Mouse (Mus musculus) CH12.LX (cell line): ENCODE measurements at regions not wholly inside any gene's neighbourhood (a gene's known extent, or its start where the extent isn't known, plus 50 kb on each side); places are given as distances from the start of the nearest gene placed in this dataset.

Experiments used
- DNase-seq: peaks from one replicate; pipeline ENCODE4 v3.0.0-alpha.2; 2013; ENCODE audit errors: extremely low read depth
- H3K27ac ChIP-seq: 2 replicates; pipeline ENCODE4 v1.5.1; 2012; ENCODE audit warnings: low read depth, mild to moderate bottlenecking, control low read depth, moderate library complexity; ENCODE audit not compliant: insufficient read depth
- H3K27me3 ChIP-seq: replicated peaks from 2 replicates; pipeline ENCODE3; 2012; ENCODE audit warnings: inconsistent platforms
- H3K36me3 ChIP-seq, 2 experiments: replicated peaks in 1 of 2; 2 replicates each; pipeline versions ENCODE3 to v1.6.1; 2012; ENCODE audit warnings: inconsistent platforms in 1 of 2, low read length in 1 of 2, mild to moderate bottlenecking in 1 of 2, mixed read lengths in 1 of 2, moderate library complexity in 1 of 2; ENCODE audit not compliant: control insufficient read depth in 1 of 2, insufficient read depth in 1 of 2
- H3K4me1 ChIP-seq, 2 experiments: 2 replicates each; pipeline ENCODE4 v1.6.1; 2012; ENCODE audit warnings: inconsistent platforms in 1 of 2, moderate library complexity in 1 of 2; ENCODE audit not compliant: insufficient read depth in 2 of 2, control insufficient read depth in 1 of 2
- H3K4me2 ChIP-seq: 2 replicates; pipeline ENCODE4 v1.6.1; 2012; ENCODE audit warnings: low read depth, mild to moderate bottlenecking, control low read depth; ENCODE audit not compliant: poor library complexity, insufficient read depth, severe bottlenecking
- H3K4me3 ChIP-seq, 3 experiments: fragments of 150-350 bp in 1 of 3; sonication (generic) in 1 of 3; replicated peaks in 1 of 3; 2 replicates each; pipeline versions ENCODE3 to v1.5.1; 2011 to 2012; ENCODE audit warnings: low read depth in 2 of 3, low read length in 2 of 3, mild to moderate bottlenecking in 2 of 3, moderate library complexity in 2 of 3, control low read depth in 1 of 3, improper control_type of control experiment in 1 of 3, inconsistent platforms in 1 of 3, mixed read lengths in 1 of 3; ENCODE audit not compliant: poor library complexity in 1 of 3
- H3K79me2 ChIP-seq: replicated peaks from 2 replicates; pipeline ENCODE4 v1.6.1; 2012; ENCODE audit warnings: mild to moderate bottlenecking, moderate library complexity; ENCODE audit not compliant: control insufficient read depth, poor library complexity, insufficient read depth, severe bottlenecking; ENCODE audit errors: extremely low read depth
- H3K9ac ChIP-seq: 2 replicates; pipeline ENCODE4 v1.6.1; 2012; ENCODE audit warnings: low read depth, mild to moderate bottlenecking, control low read depth, moderate library complexity; ENCODE audit not compliant: insufficient read depth
- H3K9me3 ChIP-seq: replicated peaks from 2 replicates; pipeline ENCODE3; 2012; ENCODE audit warnings: low read length, inconsistent platforms, mixed read lengths
- BHLHE40 ChIP-seq: IDR thresholded peaks from 2 replicates; pipeline ENCODE4 v1.6.1; 2011; ENCODE audit warnings: mild to moderate bottlenecking, low read depth, low read length, improper control_type of control experiment
- CHD2 ChIP-seq: IDR thresholded peaks from 2 replicates; pipeline ENCODE4 v1.6.1; 2011; ENCODE audit warnings: low read length, improper control_type of control experiment
- CTCF ChIP-seq, 2 experiments: IDR thresholded peaks in 1 of 2; conservative IDR thresholded peaks in 1 of 2; 2 replicates each; pipeline ENCODE4 v1.5.1; 2011 to 2012; ENCODE audit warnings: low read depth in 2 of 2, low read length in 2 of 2, improper control_type of control experiment in 1 of 2, inconsistent platforms in 1 of 2, mild to moderate bottlenecking in 1 of 2, moderate library complexity in 1 of 2
- EP300 ChIP-seq: IDR thresholded peaks from 2 replicates; pipeline ENCODE4 v1.6.1; 2011; ENCODE audit warnings: low read length, improper control_type of control experiment
- ETS1 ChIP-seq: conservative IDR thresholded peaks from 2 replicates; pipeline ENCODE4 v1.6.1; 2012; ENCODE audit warnings: low read depth, mild to moderate bottlenecking, inconsistent platforms, low read length, improper control_type of control experiment, moderate library complexity
- HCFC1 ChIP-seq: IDR thresholded peaks from 2 replicates; pipeline ENCODE4 v1.6.1; 2012; ENCODE audit warnings: low read depth, mild to moderate bottlenecking, inconsistent platforms, low read length, improper control_type of control experiment
- IRF4 ChIP-seq: IDR thresholded peaks from 2 replicates; pipeline ENCODE4 v1.6.1; 2014; ENCODE audit warnings: low read depth, mild to moderate bottlenecking, inconsistent platforms, low read length, improper control_type of control experiment
- JUND ChIP-seq: conservative IDR thresholded peaks from 2 replicates; pipeline ENCODE4 v1.6.1; 2011; ENCODE audit warnings: low read depth, low read length, improper control_type of control experiment
- MAFK ChIP-seq: IDR thresholded peaks from 2 replicates; pipeline ENCODE4 v1.6.1; 2011; ENCODE audit warnings: low read length, improper control_type of control experiment; ENCODE audit not compliant: insufficient replicate concordance
- MAX ChIP-seq: IDR thresholded peaks from 2 replicates; pipeline ENCODE4 v1.6.1; 2011; ENCODE audit warnings: low read length, improper control_type of control experiment
- MAZ ChIP-seq: IDR thresholded peaks from 2 replicates; pipeline ENCODE4 v1.6.1; 2012; ENCODE audit warnings: low read depth, mild to moderate bottlenecking, inconsistent platforms, low read length, improper control_type of control experiment, moderate library complexity
- MXI1 ChIP-seq: IDR thresholded peaks from 2 replicates; pipeline ENCODE4 v1.6.1; 2011; ENCODE audit warnings: mild to moderate bottlenecking, low read depth, low read length, improper control_type of control experiment
- MYC ChIP-seq: IDR thresholded peaks from 2 replicates; pipeline ENCODE4 v1.6.1; 2011; ENCODE audit warnings: low read depth, mild to moderate bottlenecking, improper control_type of control experiment, low read length
- NELFE ChIP-seq: IDR thresholded peaks from 2 replicates; pipeline ENCODE4 v1.6.1; 2011; ENCODE audit warnings: low read depth, low read length, improper control_type of control experiment
- NRF1 ChIP-seq: IDR thresholded peaks from 2 replicates; pipeline ENCODE4 v1.6.1; 2014; ENCODE audit warnings: low read depth, mild to moderate bottlenecking, inconsistent platforms, low read length, improper control_type of control experiment, moderate library complexity
- PAX5 ChIP-seq: IDR thresholded peaks from 2 replicates; pipeline ENCODE4 v1.6.1; 2012; ENCODE audit warnings: low read length, inconsistent platforms, mixed read lengths
- RAD21 ChIP-seq: IDR thresholded peaks from 2 replicates; pipeline ENCODE4 v1.6.1; 2011; ENCODE audit warnings: low read depth, mild to moderate bottlenecking, low read length, improper control_type of control experiment, moderate library complexity
- RCOR1 ChIP-seq: conservative IDR thresholded peaks from 2 replicates; pipeline ENCODE4 v1.6.1; 2012; ENCODE audit warnings: low read depth, mild to moderate bottlenecking, inconsistent platforms, low read length, improper control_type of control experiment
- SIN3A ChIP-seq: IDR thresholded peaks from 2 replicates; pipeline ENCODE4 v1.6.1; 2012; ENCODE audit warnings: low read length, improper control_type of control experiment, inconsistent platforms
- SMC3 ChIP-seq: IDR thresholded peaks from 2 replicates; pipeline ENCODE4 v1.6.1; 2011; ENCODE audit warnings: low read depth, low read length, improper control_type of control experiment
- TBP ChIP-seq: conservative IDR thresholded peaks from 2 replicates; pipeline ENCODE4 v1.6.1; 2011; ENCODE audit warnings: low read depth, low read length, improper control_type of control experiment
- TCF12 ChIP-seq: IDR thresholded peaks from 2 replicates; pipeline ENCODE4 v1.6.1; 2014; ENCODE audit warnings: low read depth, mild to moderate bottlenecking, inconsistent platforms, low read length, improper control_type of control experiment
- USF2 ChIP-seq: conservative IDR thresholded peaks from 2 replicates; pipeline ENCODE4 v1.6.1; 2011; ENCODE audit warnings: low read depth, low read length, improper control_type of control experiment
- ZMIZ1 ChIP-seq: IDR thresholded peaks from 2 replicates; pipeline ENCODE4 v1.6.1; 2012; ENCODE audit warnings: low read depth, mild to moderate bottlenecking, inconsistent platforms, low read length, improper control_type of control experiment
- ZNF384 ChIP-seq: IDR thresholded peaks from 2 replicates; pipeline ENCODE4 v1.6.1; 2012; ENCODE audit warnings: low read depth, low read length, improper control_type of control experiment, inconsistent platforms
- dilution Hi-C: fragments of 300-500 bp; cut with MboI; formaldehyde crosslinking; loops from 2 replicates; pipeline ENCODE4 v1.14.3; 2020; ENCODE audit warnings: low sequenced_read_pairs; ENCODE audit not compliant: extremely low pct_unique_long_range_greater_than_20kb, extremely low pct_ligation_motif_present
- in situ Hi-C: fragments of 300-500 bp; cut with MboI; formaldehyde crosslinking; loops from 3 replicates; pipeline ENCODE4 v1.14.3; 2019; ENCODE audit warnings: low sequenced_read_pairs, low pct_ligation_motif_present, low pct_unique_long_range_greater_than_20kb, mixed read lengths

DNA sequence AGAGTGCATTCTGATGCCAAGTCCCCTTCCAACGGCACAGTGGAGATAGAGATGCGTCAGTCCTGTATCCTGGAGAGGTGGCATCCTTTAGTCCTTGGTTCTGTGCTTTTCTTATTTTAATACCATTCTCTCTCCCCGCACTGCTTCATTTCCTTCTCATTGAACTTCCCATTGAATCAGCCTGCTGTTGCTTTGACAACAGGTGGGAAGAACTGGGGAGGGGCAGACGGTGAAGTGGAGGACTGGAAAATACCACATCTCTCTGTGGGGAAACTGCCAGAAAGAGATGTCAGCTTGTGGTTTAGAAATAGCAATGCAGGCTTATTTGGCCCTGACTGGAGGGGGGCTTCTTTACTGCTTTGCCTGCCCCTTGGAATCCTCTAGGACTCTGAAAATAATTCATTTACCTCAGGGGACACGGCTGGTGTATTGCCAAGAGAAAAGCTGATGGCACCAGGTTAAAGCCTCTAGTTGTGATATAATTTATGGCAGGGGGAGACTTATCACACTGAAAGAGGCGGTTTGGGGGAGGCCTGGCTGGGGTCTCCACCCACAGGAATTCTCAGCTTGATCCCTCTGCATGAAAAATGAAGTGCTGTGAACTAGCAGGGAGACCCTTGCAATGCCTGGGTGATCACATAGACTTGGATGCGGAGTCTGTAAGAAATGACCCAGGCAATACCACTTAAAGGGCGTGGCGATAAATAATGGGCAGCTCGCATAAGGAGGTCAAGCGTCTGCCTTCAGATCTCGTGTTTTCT, 65.4 kb upstream of the Rxrg start:
- dilution Hi-C loops (no loop called here), in situ Hi-C loops (no loop called here)

DNA sequence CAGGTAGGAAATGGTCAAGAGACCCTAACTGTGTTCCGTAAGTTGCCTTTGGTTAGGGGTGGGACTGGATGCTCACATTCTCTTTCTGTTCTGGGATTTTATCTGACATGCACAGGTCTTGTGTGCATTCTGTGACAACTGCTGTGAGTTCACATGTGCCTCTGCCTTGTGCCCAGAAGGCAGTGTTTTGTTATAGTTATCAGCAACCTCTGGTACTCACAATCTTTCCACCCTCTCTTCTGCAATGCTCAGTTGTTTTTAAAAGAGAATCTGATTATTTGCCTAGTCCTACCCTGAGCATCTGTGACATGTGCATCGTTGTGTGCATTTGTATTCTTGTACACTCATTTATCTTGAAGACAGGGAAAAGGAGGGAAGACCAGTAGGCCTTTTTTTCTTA, 52.2 kb upstream of the Rxrg start:
- H3K9me3 ChIP-seq = no peaks in the 10 kb centered on the region
- H3K27ac ChIP-seq = no peak overlapping the region
- dilution Hi-C loops = no loop called here
- no peak overlapping the region for H3K4me2 ChIP-seq
- H3K36me3 ChIP-seq = no peaks in the 10 kb centered on the region
- H3K79me2 ChIP-seq = no peaks in the 10 kb centered on the region
- H3K9ac ChIP-seq = no peak overlapping the region
- TF ChIP-seq MXI1 (no peak), HCFC1 (no peak), CHD2 (no peak), JUND (no peak), MYC (no peak), IRF4 (no peak), USF2 (no peak), MAFK (no peak), BHLHE40 (no peak), RCOR1 (no peak)
- in situ Hi-C loops = no loop called here
- H3K4me3 ChIP-seq = no peak overlapping the region
- no peak for DNase-seq
- no peaks in the 10 kb centered on the region for H3K4me1 ChIP-seq
- peaks cover 38% of the 10 kb centered on the region for H3K27me3 ChIP-seq

More for the DNA sequence above, 65.4 kb upstream of the Rxrg start:
- H3K4me3 ChIP-seq = no peak overlapping the region
- H3K4me1 ChIP-seq = no peaks in the 10 kb centered on the region
- H3K27me3 ChIP-seq = peaks cover 27% of the 10 kb centered on the region
- H3K79me2 ChIP-seq = no peaks in the 10 kb centered on the region
- H3K36me3 ChIP-seq = no peaks in the 10 kb centered on the region
- no peak overlapping the region for H3K27ac ChIP-seq
- peaks cover 6% of the 10 kb centered on the region for H3K9me3 ChIP-seq
- no peak for TF ChIP-seq EP300
- no peak for TF ChIP-seq CHD2
- no peak for TF ChIP-seq MYC
- no peak for TF ChIP-seq SIN3A
- TF ChIP-seq RAD21 = no peak
- TF ChIP-seq HCFC1 = no peak
- no peak for TF ChIP-seq ZNF384
- TF ChIP-seq PAX5 = no peak
- no peak for TF ChIP-seq MAX
- no peak for TF ChIP-seq ZMIZ1
- no peak for TF ChIP-seq TBP
- TF ChIP-seq NRF1 = no peak
- TF ChIP-seq USF2 = no peak
- no peak for TF ChIP-seq CTCF (conservative IDR thresholded peaks at IDR 0.05 in 1 of 2, IDR thresholded peaks at IDR 0.05 in 1 of 2; ENCODE audit: low read depth in 2 of 2, low read length in 2 of 2)
- no peak for TF ChIP-seq BHLHE40
- TF ChIP-seq ETS1 = no peak
- no peak for TF ChIP-seq MAZ
- no peak for TF ChIP-seq SMC3
- TF ChIP-seq TCF12 = no peak
- TF ChIP-seq NELFE = no peak
- TF ChIP-seq, all 38 proteins: peak for 0
- DNase-seq = no peak
- H3K4me2 ChIP-seq = no peak overlapping the region
- H3K9ac ChIP-seq = no peak overlapping the region
